Mouse (Mus musculus) T-cell, adult 66 days (primary cell): ENCODE results near the gene Shisa4. TPM values are rescaled to one million over a fixed set of nuclear protein-coding genes. Genes with fewer than 3 reads are reported as not detected.

Experiments used
- total RNA-seq, 2 experiments: library from RNA; stranded (reverse); gene quantifications; 3 replicates in 1 of 2; 4 replicates in 1 of 2; pipeline ENCODE4 v1.2.4; 2023

Gene Shisa4
- total RNA-seq = 1 to 10 TPM; 3.1 to 5.6 TPM

GRCm38 (mm10) chr1:135374868-135375581 is at the start of gene Shisa4:
Shisa4 (minus strand) TSS chr1:135375237.

GRCm38 (mm10) chr1:135324571-135324970 is 50.5 kb downstream of the Shisa4 start, which contains the start of gene Lmod1:
Lmod1 (plus strand) TSS chr1:135324807.

Other genes with a start within 250 kb of the Shisa4 start
- 10 to 100 TPM; 80.2 to 85.6 TPM for gene Ptpn7, start 242.5 kb downstream of the Shisa4 start, total RNA-seq
- gene Arl8a, start 228.4 kb downstream of the Shisa4 start, total RNA-seq = 10 to 100 TPM; 53.7 to 58.0 TPM
- not detected for gene Gpr37l1, start 207.6 kb downstream of the Shisa4 start, total RNA-seq
- gene Elf3, start 116.7 kb downstream of the Shisa4 start, total RNA-seq = not detected
- gene Rnpep, start 91.2 kb downstream of the Shisa4 start, total RNA-seq = 10 to 100 TPM; 34.2 to 34.6 TPM
- 10 to 100 TPM; 70.7 to 74.7 TPM for gene Timm17a, start 61.5 kb downstream of the Shisa4 start, total RNA-seq
- gene Lmod1, start 50.4 kb downstream of the Shisa4 start, total RNA-seq = not detected
- gene Ipo9, start 55.3 kb upstream of the Shisa4 start, total RNA-seq = 100 to 1,000 TPM in 1 of 2 experiments, 10 to 100 TPM in 1; 93.7 to 102 TPM
- 1 to 10 TPM; 1.8 to 2.1 TPM for gene Nav1, start 232.1 kb upstream of the Shisa4 start, total RNA-seq